Mouse (Mus musculus): ENCODE data around the gene Scimp. TPM values are rescaled to one million over a fixed set of nuclear protein-coding genes. Genes with fewer than 3 reads are reported as not detected.

The Scimp gene
- total and polyA plus RNA-seq, 3 experiments: not detected

DNA sequence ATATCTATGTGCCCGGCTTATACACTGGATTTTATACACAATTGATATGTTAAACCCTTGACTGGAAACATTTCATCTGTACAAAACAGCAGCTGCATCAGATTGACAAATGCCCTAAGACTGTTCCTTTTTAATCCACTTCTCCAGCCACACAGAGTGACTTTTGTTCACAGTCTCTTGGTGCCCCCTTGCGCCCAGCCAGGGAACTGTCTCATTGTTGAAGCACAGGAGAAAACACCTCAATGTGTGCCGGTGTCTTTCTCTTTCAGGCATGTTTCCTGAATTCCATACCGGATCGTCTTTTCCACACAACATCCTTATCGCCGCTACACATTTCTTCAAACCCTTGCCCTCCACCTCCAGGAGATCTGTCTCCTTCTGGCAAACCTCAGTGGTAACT is 56.7 kb downstream of the Scimp start:
- peak; percentile 15; the same call in 1 of the 2 replicates for ATAC-seq (ENCODE audit: extremely low read depth, insufficient number of reproducible peaks, low FRiP score, poor library complexity, severe bottlenecking)
- H3K4me3 ChIP-seq (ENCODE audit: low read depth, low read length): no peak overlapping the region
- no peaks in the 10 kb centered on the region for H3K9me3 ChIP-seq (replicated peaks)
- H3K4me1 ChIP-seq (ENCODE audit: insufficient read depth, low read depth, low read length): peaks cover 11% of the 10 kb centered on the region
- peaks cover 27% of the 10 kb centered on the region for H3K27me3 ChIP-seq (ENCODE audit: insufficient read depth, low read length)
- H3K36me3 ChIP-seq (replicated peaks): no peaks in the 10 kb centered on the region
- TF ChIP-seq CTCF (IDR thresholded peaks at IDR 0.05; ENCODE audit: low read depth, low read length): peak; percentile 81
- no peak for TF ChIP-seq GATA1 (IDR thresholded peaks at IDR 0.05; ENCODE audit: borderline replicate concordance, low read length)
- peak; percentile 49 for DNase-seq (ENCODE audit: low spot score)

DNA sequence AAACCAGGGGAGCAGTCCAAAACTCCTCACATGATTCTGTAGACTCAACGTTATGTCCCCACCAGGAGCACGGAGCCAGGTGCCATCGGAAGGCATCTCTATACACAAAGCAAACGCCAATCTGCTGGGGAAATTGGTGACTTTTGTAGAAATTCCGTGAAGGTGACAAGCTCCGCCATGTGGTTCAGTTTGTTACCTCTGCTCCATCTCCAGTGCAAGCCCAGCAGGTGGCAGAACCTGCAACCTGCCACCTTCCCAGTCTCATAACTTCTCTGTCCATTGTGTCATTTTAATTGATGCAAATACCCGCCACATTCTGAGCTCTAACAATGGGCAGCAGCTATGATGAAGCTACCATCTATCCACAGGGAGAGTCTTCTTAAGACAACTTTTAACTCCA is 57.4 kb downstream of the Scimp start:
- peaks cover 27% of the 10 kb centered on the region for H3K27me3 ChIP-seq (ENCODE audit: insufficient read depth, low read length)
- no peaks in the 10 kb centered on the region for H3K36me3 ChIP-seq (replicated peaks)
- H3K4me1 ChIP-seq (ENCODE audit: insufficient read depth, low read depth, low read length): peaks cover 11% of the 10 kb centered on the region
- no peaks in the 10 kb centered on the region for H3K9me3 ChIP-seq (replicated peaks)
- no peak for ATAC-seq (ENCODE audit: extremely low read depth, insufficient number of reproducible peaks, low FRiP score, poor library complexity, severe bottlenecking)
- H3K4me3 ChIP-seq (ENCODE audit: low read depth, low read length): no peak overlapping the region
- TF ChIP-seq POLR2AphosphoS5 (IDR thresholded peaks at IDR 0.05; ENCODE audit: insufficient replicate concordance, low read depth, low read length) (no peak), GATA1 (IDR thresholded peaks at IDR 0.05; ENCODE audit: borderline replicate concordance, low read length) (no peak), GATA2 (IDR thresholded peaks at IDR 0.05; ENCODE audit: borderline replicate concordance, low read depth, low read length) (no peak), CTCF (IDR thresholded peaks at IDR 0.05; ENCODE audit: low read depth, low read length) (no peak), TAL1 (conservative IDR thresholded peaks at IDR 0.05; ENCODE audit: low read depth, low read length) (no peak)
- no peak for DNase-seq (ENCODE audit: low spot score)

- TF ChIP-seq GATA2 (IDR thresholded peaks at IDR 0.05; ENCODE audit: borderline replicate concordance, low read depth, low read length) (no peak), POLR2AphosphoS5 (IDR thresholded peaks at IDR 0.05; ENCODE audit: insufficient replicate concordance, low read depth, low read length) (no peak), CTCF (IDR thresholded peaks at IDR 0.05; ENCODE audit: low read depth, low read length) (no peak), GATA1 (IDR thresholded peaks at IDR 0.05; ENCODE audit: borderline replicate concordance, low read length) (no peak), TAL1 (conservative IDR thresholded peaks at IDR 0.05; ENCODE audit: low read depth, low read length) (no peak)
- ATAC-seq (ENCODE audit: extremely low read depth, insufficient number of reproducible peaks, low FRiP score, poor library complexity, severe bottlenecking) (no peak), DNase-seq (ENCODE audit: low spot score) (no peak)
Observed at GRCm38 (mm10) chr11:70754476-70754875, 57.9 kb downstream of the Scimp start.

GRCm38 (mm10) chr11:70753146-70753545 is 59.2 kb downstream of the Scimp start:
- H3K4me3 ChIP-seq (ENCODE audit: low read depth, low read length): no peak overlapping the region
- peaks cover 4% of the 10 kb centered on the region; the same call in 1 of the 2 replicates for H3K9me3 ChIP-seq (replicated peaks)
- DNase-seq (ENCODE audit: low spot score) (no peak), ATAC-seq (ENCODE audit: extremely low read depth, insufficient number of reproducible peaks, low FRiP score, poor library complexity, severe bottlenecking) (no peak)
- TF ChIP-seq GATA1 (IDR thresholded peaks at IDR 0.05; ENCODE audit: borderline replicate concordance, low read length) (no peak), TAL1 (conservative IDR thresholded peaks at IDR 0.05; ENCODE audit: low read depth, low read length) (no peak), POLR2AphosphoS5 (IDR thresholded peaks at IDR 0.05; ENCODE audit: insufficient replicate concordance, low read depth, low read length) (no peak), CTCF (IDR thresholded peaks at IDR 0.05; ENCODE audit: low read depth, low read length) (no peak), GATA2 (IDR thresholded peaks at IDR 0.05; ENCODE audit: borderline replicate concordance, low read depth, low read length) (no peak)
- no peaks in the 10 kb centered on the region for H3K36me3 ChIP-seq (replicated peaks)
- peaks cover 11% of the 10 kb centered on the region for H3K4me1 ChIP-seq (ENCODE audit: insufficient read depth, low read depth, low read length)
- H3K27me3 ChIP-seq (ENCODE audit: insufficient read depth, low read length): peaks cover 25% of the 10 kb centered on the region

More at GRCm38 (mm10) chr11:70754476-70754875, 57.9 kb downstream of the Scimp start:
- Histone ChIP-seq H3K4me1 (ENCODE audit: insufficient read depth, low read depth, low read length) (peaks cover 11% of the 10 kb centered on the region), H3K9me3 (replicated peaks) (no peaks in the 10 kb centered on the region), H3K4me3 (ENCODE audit: low read depth, low read length) (no peak overlapping the region), H3K27me3 (ENCODE audit: insufficient read depth, low read length) (peaks cover 27% of the 10 kb centered on the region), H3K36me3 (replicated peaks) (no peaks in the 10 kb centered on the region)

DNA sequence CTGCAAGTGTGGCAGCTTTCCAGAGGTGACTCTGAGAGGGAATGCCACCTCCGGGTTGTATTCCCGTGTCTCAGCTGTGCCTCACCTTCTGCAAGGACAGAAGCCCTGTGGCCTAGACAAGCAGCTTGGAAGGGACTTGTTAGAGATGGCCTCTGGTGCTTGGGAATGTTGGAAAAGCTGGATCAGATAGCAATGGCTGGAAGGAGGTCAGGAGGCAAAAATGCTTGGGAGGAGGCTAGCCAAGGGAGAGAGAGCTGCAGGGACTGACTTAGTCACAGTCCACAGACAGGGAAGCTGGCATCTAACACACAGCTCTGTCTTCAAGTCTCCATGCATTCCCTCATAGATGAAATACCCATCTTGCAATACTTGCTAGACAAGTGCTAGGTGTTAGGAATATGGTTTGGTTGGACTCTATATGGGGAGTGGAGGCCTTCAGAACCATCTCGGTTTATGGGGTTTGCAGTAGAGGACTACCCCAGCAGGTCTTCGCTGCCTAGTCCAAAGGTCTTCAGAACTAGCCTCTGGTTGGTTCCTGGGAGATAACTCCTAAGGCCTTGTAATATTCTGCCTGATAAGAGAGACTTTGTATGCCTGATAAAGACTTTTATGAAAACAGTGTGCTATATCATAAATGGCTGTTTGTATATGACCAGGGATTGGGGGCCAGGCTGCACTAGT is 59.9 kb downstream of the Scimp start:
- peaks cover 11% of the 10 kb centered on the region for H3K4me1 ChIP-seq (ENCODE audit: insufficient read depth, low read depth, low read length)
- H3K27me3 ChIP-seq (ENCODE audit: insufficient read depth, low read length): peaks cover 24% of the 10 kb centered on the region
- no peaks in the 10 kb centered on the region for H3K36me3 ChIP-seq (replicated peaks)
- ATAC-seq (ENCODE audit: extremely low read depth, insufficient number of reproducible peaks, low FRiP score, poor library complexity, severe bottlenecking) (no peak), DNase-seq (ENCODE audit: low spot score) (no peak)
- H3K9me3 ChIP-seq (replicated peaks): peaks cover 4% of the 10 kb centered on the region; the same call in 1 of the 2 replicates
- no peak overlapping the region for H3K4me3 ChIP-seq (ENCODE audit: low read depth, low read length)
- TF ChIP-seq GATA1 (IDR thresholded peaks at IDR 0.05; ENCODE audit: borderline replicate concordance, low read length) (no peak), CTCF (IDR thresholded peaks at IDR 0.05; ENCODE audit: low read depth, low read length) (no peak), TAL1 (conservative IDR thresholded peaks at IDR 0.05; ENCODE audit: low read depth, low read length) (no peak), GATA2 (IDR thresholded peaks at IDR 0.05; ENCODE audit: borderline replicate concordance, low read depth, low read length) (no peak), POLR2AphosphoS5 (IDR thresholded peaks at IDR 0.05; ENCODE audit: insufficient replicate concordance, low read depth, low read length) (no peak)

DNA sequence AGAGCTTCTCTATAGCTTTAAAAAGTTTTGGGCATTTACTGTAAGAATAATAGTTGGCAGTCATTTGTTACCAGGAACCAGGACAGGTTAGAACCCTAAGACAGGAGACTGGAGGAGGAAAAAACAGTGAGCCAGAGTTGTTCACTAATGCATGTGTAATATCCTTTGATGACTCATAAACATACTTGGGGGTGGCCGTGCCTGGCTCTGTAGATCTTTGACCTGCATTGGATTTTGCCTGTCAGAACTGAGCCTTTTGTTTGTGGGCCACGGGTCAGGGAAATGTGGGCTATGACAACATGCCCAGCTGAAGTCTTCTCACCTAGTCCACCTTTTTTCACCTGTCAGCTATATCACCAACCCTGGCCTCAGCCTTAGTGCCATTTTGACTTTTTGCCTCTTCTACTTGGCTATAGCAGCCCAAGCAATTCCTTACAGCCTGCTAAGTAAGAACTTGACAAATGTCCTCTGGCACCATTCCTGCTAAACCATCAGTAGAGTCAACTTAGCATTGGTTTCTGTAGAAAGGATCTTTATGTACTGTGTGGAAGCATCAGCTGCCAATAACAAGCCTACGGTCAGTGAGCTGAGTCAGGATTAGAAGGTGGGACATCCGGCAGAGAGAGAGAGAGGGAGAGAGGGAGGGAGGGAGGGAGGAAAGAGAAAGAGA is 64.4 kb downstream of the Scimp start:
- Histone ChIP-seq H3K4me3 (ENCODE audit: low read depth, low read length) (no peak overlapping the region), H3K9me3 (replicated peaks) (peaks cover 4% of the 10 kb centered on the region; the same call in 1 of the 2 replicates), H3K27me3 (ENCODE audit: insufficient read depth, low read length) (peaks cover 29% of the 10 kb centered on the region), H3K36me3 (replicated peaks) (no peaks in the 10 kb centered on the region), H3K4me1 (ENCODE audit: insufficient read depth, low read depth, low read length) (peaks cover 8% of the 10 kb centered on the region)
- DNase-seq (ENCODE audit: low spot score): no peak
- TF ChIP-seq CTCF (IDR thresholded peaks at IDR 0.05; ENCODE audit: low read depth, low read length) (no peak), GATA1 (IDR thresholded peaks at IDR 0.05; ENCODE audit: borderline replicate concordance, low read length) (no peak), TAL1 (conservative IDR thresholded peaks at IDR 0.05; ENCODE audit: low read depth, low read length) (no peak), GATA2 (IDR thresholded peaks at IDR 0.05; ENCODE audit: borderline replicate concordance, low read depth, low read length) (no peak), POLR2AphosphoS5 (IDR thresholded peaks at IDR 0.05; ENCODE audit: insufficient replicate concordance, low read depth, low read length) (no peak)
- ATAC-seq (ENCODE audit: extremely low read depth, insufficient number of reproducible peaks, low FRiP score, poor library complexity, severe bottlenecking): no peak
